Mouse (Mus musculus): ENCODE measurements at regions not wholly inside any gene's neighbourhood (a gene's known extent, or its start where the extent isn't known, plus 50 kb on each side); places are given as distances from the start of the nearest gene placed in this dataset.

DNA sequence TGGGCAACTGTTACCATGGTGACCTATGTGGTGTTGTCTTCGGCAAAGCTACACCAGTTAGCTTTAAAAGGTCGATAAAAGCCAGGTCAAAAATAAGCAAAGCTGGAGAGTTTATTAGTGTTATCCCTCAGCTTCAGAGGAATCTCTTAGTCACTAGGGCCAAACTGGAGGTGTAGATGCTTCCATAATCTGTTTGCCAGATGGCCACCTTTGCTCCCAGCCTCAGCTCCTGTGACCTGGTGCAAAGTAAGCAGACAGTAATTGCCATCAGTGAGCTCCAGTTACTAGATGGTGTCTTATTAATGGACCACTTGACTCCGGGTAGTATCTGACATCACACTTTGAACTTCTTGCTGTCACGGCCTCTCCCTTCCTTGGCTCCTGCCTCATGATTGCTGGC is 245.3 kb downstream of the Gm45692 start:
- Histone ChIP-seq H3K4me3 (no peak overlapping the region), H3K4me2 (no peak overlapping the region), H3K9me3 (no peaks in the 10 kb centered on the region), H3K36me3 (no peaks in the 10 kb centered on the region), H3K9ac (no peak overlapping the region), H3K27ac (no peak overlapping the region), H3K4me1 (0 out of 2 replicates have a peak, but pooled peaks cover under 1% of the 10 kb centered on the region), H3K27me3 (no peaks in the 10 kb centered on the region)
- WGBS, result 39% methylated on average over 4 of the region's 4 CpGs
- no peak for ATAC-seq (ENCODE audit: borderline replicate concordance, extremely low read depth, low FRiP score, low TSS enrichment)

GRCm38 (mm10) chr8:26380668-26381067 is 261.3 kb downstream of the Gm45692 start:
- no peaks in the 10 kb centered on the region for H3K36me3 ChIP-seq
- H3K9me3 ChIP-seq, result no peaks in the 10 kb centered on the region
- no peak overlapping the region for H3K27ac ChIP-seq
- no peak overlapping the region for H3K9ac ChIP-seq
- no peaks in the 10 kb centered on the region; the same call in 1 of the 2 replicates for H3K27me3 ChIP-seq
- H3K4me3 ChIP-seq, result no peak overlapping the region
- H3K4me1 ChIP-seq, result peaks cover 4% of the 10 kb centered on the region
- H3K4me2 ChIP-seq, result no peak overlapping the region
- 33% methylated on average over 3 of the region's 3 CpGs for WGBS
- ATAC-seq (ENCODE audit: borderline replicate concordance, extremely low read depth, low FRiP score, low TSS enrichment), result no peak

DNA sequence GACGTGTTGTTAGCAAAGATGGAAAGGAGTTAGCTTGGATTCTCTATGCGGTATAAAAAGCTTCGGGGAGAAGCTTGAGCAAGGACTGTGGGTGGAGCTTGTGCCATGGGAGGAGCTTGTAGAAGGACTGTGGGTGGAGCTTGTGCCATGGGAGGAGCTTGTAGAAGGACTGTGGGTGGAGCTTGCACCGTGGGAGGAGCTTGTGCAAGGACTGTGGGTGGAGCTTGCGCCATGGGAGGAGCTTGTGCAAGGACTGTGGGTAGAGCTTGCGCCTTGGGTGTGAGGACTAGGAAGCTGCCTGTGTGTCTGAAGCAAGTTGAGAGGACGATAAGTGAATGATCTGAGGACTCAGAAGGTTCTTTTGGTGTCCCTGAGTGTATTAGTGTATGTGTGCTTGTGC is 263.1 kb downstream of the Gm45692 start:
- Histone ChIP-seq H3K27me3 (no peaks in the 10 kb centered on the region; the same call in 1 of the 2 replicates), H3K4me3 (no peak overlapping the region), H3K27ac (no peak overlapping the region), H3K9ac (no peak overlapping the region), H3K9me3 (no peaks in the 10 kb centered on the region), H3K4me1 (peaks cover 4% of the 10 kb centered on the region), H3K4me2 (no peak overlapping the region), H3K36me3 (no peaks in the 10 kb centered on the region)
- ATAC-seq (ENCODE audit: borderline replicate concordance, extremely low read depth, low FRiP score, low TSS enrichment), result no peak
- 85% methylated on average over 7 of the region's 7 CpGs for WGBS

GRCm38 (mm10) chr8:26383886-26384285 is 264.6 kb downstream of the Gm45692 start:
- no peak overlapping the region for H3K4me2 ChIP-seq
- H3K27ac ChIP-seq, result no peak overlapping the region
- H3K36me3 ChIP-seq, result no peaks in the 10 kb centered on the region
- no peak for ATAC-seq (ENCODE audit: borderline replicate concordance, extremely low read depth, low FRiP score, low TSS enrichment)
- no peaks in the 10 kb centered on the region; the same call in 1 of the 2 replicates for H3K27me3 ChIP-seq
- peaks cover 4% of the 10 kb centered on the region for H3K4me1 ChIP-seq
- 35% methylated on average over 3 of the region's 3 CpGs for WGBS
- H3K4me3 ChIP-seq, result no peak overlapping the region
- no peaks in the 10 kb centered on the region for H3K9me3 ChIP-seq
- H3K9ac ChIP-seq, result no peak overlapping the region

GRCm38 (mm10) chr8:26384305-26384993 is 265.1 kb downstream of the Gm45692 start:
- no peaks in the 10 kb centered on the region for H3K36me3 ChIP-seq
- peaks cover 4% of the 10 kb centered on the region for H3K4me1 ChIP-seq
- H3K9me3 ChIP-seq, result no peaks in the 10 kb centered on the region
- peak; percentile 51; the same call in 1 of the 2 replicates for ATAC-seq (ENCODE audit: borderline replicate concordance, extremely low read depth, low FRiP score, low TSS enrichment)
- H3K9ac ChIP-seq, result no peak overlapping the region
- H3K27me3 ChIP-seq, result no peaks in the 10 kb centered on the region; the same call in 1 of the 2 replicates
- no peak overlapping the region for H3K27ac ChIP-seq
- WGBS, result 5% methylated on average over 3 of the region's 3 CpGs
- no peak overlapping the region for H3K4me2 ChIP-seq
- no peak overlapping the region for H3K4me3 ChIP-seq

- Histone ChIP-seq H3K9me3 (no peaks in the 10 kb centered on the region), H3K4me1 (peaks cover 4% of the 10 kb centered on the region), H3K36me3 (no peaks in the 10 kb centered on the region), H3K9ac (no peak overlapping the region), H3K4me3 (no peak overlapping the region), H3K27me3 (no peaks in the 10 kb centered on the region; the same call in 1 of the 2 replicates), H3K4me2 (no peak overlapping the region), H3K27ac (no peak overlapping the region)
- WGBS, result 11% methylated on average over 6 of the region's 6 CpGs
- ATAC-seq (ENCODE audit: borderline replicate concordance, extremely low read depth, low FRiP score, low TSS enrichment), result no peak
Observed at GRCm38 (mm10) chr8:26384994-26385345, 265.6 kb downstream of the Gm45692 start.

DNA sequence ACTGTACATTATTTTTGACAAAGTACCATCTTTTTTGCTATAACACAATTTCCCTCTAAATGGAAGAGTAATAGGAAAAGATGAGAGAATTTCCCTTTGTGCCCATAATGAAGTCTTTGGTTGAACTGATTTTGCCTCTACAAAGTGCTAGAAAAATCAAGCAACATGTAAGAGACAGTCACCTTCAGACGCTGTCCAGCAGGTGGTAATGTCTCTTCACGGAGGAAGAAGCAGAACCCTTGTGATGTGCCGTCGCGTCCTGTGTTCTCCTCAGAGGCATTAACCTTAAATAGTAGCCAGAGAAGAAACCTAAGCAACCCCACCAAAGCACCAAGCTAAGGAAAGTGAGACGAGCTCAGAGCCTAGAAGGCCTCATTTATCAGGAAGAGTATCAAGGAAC is 275.7 kb downstream of the Gm45692 start:
- ATAC-seq (ENCODE audit: borderline replicate concordance, extremely low read depth, low FRiP score, low TSS enrichment), result no peak
- H3K4me2 ChIP-seq, result no peak overlapping the region
- no peaks in the 10 kb centered on the region for H3K9me3 ChIP-seq
- WGBS, result 55% methylated on average over 6 of the region's 6 CpGs
- no peaks in the 10 kb centered on the region for H3K4me1 ChIP-seq
- H3K27ac ChIP-seq, result no peak overlapping the region
- no peaks in the 10 kb centered on the region for H3K36me3 ChIP-seq
- H3K27me3 ChIP-seq, result no peaks in the 10 kb centered on the region; the same call in 1 of the 2 replicates
- H3K4me3 ChIP-seq, result no peak overlapping the region
- H3K9ac ChIP-seq, result no peak overlapping the region

- no peak overlapping the region for H3K4me3 ChIP-seq
- WGBS, result 43% methylated on average over 6 of the region's 6 CpGs
- no peak overlapping the region for H3K27ac ChIP-seq
Observed at GRCm38 (mm10) chr8:26420002-26420401, 300.7 kb downstream of the Gm45692 start.

GRCm38 (mm10) chr8:26420536-26420935 is 301.2 kb downstream of the Gm45692 start:
- no peak for ATAC-seq (ENCODE audit: borderline replicate concordance, extremely low read depth, low FRiP score, low TSS enrichment)
- Histone ChIP-seq H3K9ac (no peak overlapping the region), H3K27me3 (no peaks in the 10 kb centered on the region), H3K36me3 (no peaks in the 10 kb centered on the region), H3K9me3 (no peaks in the 10 kb centered on the region), H3K4me3 (no peak overlapping the region), H3K4me1 (no peaks in the 10 kb centered on the region), H3K4me2 (no peak overlapping the region), H3K27ac (no peak overlapping the region)
- WGBS, result 62% methylated on average over 10 of the region's 10 CpGs

More at GRCm38 (mm10) chr8:26420002-26420401, 300.7 kb downstream of the Gm45692 start:
- no peaks in the 10 kb centered on the region for H3K27me3 ChIP-seq
- no peak overlapping the region for H3K9ac ChIP-seq
- ATAC-seq (ENCODE audit: borderline replicate concordance, extremely low read depth, low FRiP score, low TSS enrichment), result no peak
- no peaks in the 10 kb centered on the region for H3K36me3 ChIP-seq
- H3K4me1 ChIP-seq, result no peaks in the 10 kb centered on the region
- no peaks in the 10 kb centered on the region for H3K9me3 ChIP-seq
- no peak overlapping the region for H3K4me2 ChIP-seq

- no peak overlapping the region for H3K9ac ChIP-seq
- no peaks in the 10 kb centered on the region for H3K27me3 ChIP-seq
- WGBS, result 85% methylated on average over 7 of the region's 7 CpGs
- no peaks in the 10 kb centered on the region for H3K4me1 ChIP-seq
- no peaks in the 10 kb centered on the region for H3K36me3 ChIP-seq
- no peak overlapping the region for H3K27ac ChIP-seq
- H3K9me3 ChIP-seq, result no peaks in the 10 kb centered on the region
- H3K4me2 ChIP-seq, result no peak overlapping the region
- ATAC-seq (ENCODE audit: borderline replicate concordance, extremely low read depth, low FRiP score, low TSS enrichment), result no peak
- no peak overlapping the region for H3K4me3 ChIP-seq
Observed at GRCm38 (mm10) chr8:26427311-26427710, 308.0 kb downstream of the Gm45692 start.

DNA sequence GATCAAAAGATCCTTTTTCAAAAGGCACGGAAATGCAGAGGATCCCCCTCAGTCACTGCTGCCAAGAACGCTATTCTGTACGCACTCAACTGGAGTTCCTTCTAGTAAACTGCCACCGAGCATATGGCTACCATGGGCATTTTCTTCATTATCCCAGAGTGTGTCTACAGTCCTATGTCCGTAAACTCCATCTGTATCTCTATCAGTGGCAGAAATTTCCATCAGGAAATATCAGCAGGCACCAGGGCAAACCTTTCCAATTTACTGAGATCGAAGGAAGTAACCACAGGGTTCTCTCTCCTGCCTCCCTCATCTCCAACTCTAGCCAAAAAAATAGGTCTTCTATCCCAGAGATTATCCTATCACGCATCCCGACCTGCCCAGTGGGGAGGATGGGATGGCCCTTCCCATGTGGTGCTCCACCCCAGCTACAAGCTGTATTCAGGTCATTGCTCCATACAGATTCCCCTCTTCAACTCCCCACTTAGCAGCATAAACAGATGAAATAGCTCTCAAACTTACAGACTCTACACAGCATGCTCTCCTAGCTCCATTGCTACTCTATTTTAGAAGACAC is 310.5 kb downstream of the Gm45692 start:
- Histone ChIP-seq H3K27me3 (no peaks in the 10 kb centered on the region), H3K36me3 (no peaks in the 10 kb centered on the region), H3K4me3 (no peak overlapping the region), H3K4me2 (no peak overlapping the region), H3K9me3 (no peaks in the 10 kb centered on the region), H3K4me1 (no peaks in the 10 kb centered on the region), H3K9ac (no peak overlapping the region), H3K27ac (no peak overlapping the region)
- no peak for ATAC-seq (ENCODE audit: borderline replicate concordance, extremely low read depth, low FRiP score, low TSS enrichment)
- 78% methylated on average over 8 of the region's 8 CpGs for WGBS

- no peak for ATAC-seq (ENCODE audit: borderline replicate concordance, extremely low read depth, low FRiP score, low TSS enrichment)
- Histone ChIP-seq H3K9me3 (no peaks in the 10 kb centered on the region), H3K27me3 (no peaks in the 10 kb centered on the region), H3K36me3 (no peaks in the 10 kb centered on the region), H3K4me3 (no peak overlapping the region), H3K4me2 (no peak overlapping the region), H3K27ac (no peak overlapping the region), H3K9ac (no peak overlapping the region), H3K4me1 (no peaks in the 10 kb centered on the region)
- WGBS, result 84% methylated on average over 14 of the region's 14 CpGs
Observed at GRCm38 (mm10) chr8:26432161-26432919, 313.0 kb downstream of the Gm45692 start.

All from lung, embryonic 15.5 days (tissue).